Mouse (Mus musculus) adrenal gland, postnatal 25 days (tissue): ENCODE results near the gene Styk1. TPM values are rescaled to one million over a fixed set of nuclear protein-coding genes. Genes with fewer than 3 reads are reported as not detected.
"Not testable (repeated sequence)": the region's sequence is repeated elsewhere in the genome, so short reads cannot be mapped to it uniquely, and the experiment has no call there.

Experiments used
- DNase-seq: peaks from one replicate; pipeline ENCODE4 v3.0.0; 2021; ENCODE audit warnings: mixed read lengths
- total RNA-seq: library from RNA; stranded (reverse); gene quantifications from 2 replicates; pipeline ENCODE4 v1.2.3, GENCODE M21; 2021

Styk1 gene
- total RNA-seq, 1 experiment from 2014 or later, result 0.73 TPM

- DNase-seq, result peak; percentile 90
Measured at GRCm38 (mm10) chr6:131292991-131293788, 60.2 kb downstream of the Styk1 start, which contains the start of gene Magohb. Gene Magohb (minus strand): TSS chr6:131293244.

GRCm38 (mm10) chr6:131292276-131292990, 61.0 kb downstream of the Styk1 start:
- peak; percentile 24 for DNase-seq

GRCm38 (mm10) chr6:131290430-131290829, 63.0 kb downstream of the Styk1 start:
- DNase-seq, result peak; percentile 4

GRCm38 (mm10) chr6:131278160-131278559, 75.2 kb downstream of the Styk1 start:
- DNase-seq, result not testable (repeated sequence)

GRCm38 (mm10) chr6:131276659-131277058, 76.7 kb downstream of the Styk1 start:
- DNase-seq, result no peak

- DNase-seq, result no peak
Measured at GRCm38 (mm10) chr6:131272311-131272710, 81.1 kb downstream of the Styk1 start.

GRCm38 (mm10) chr6:131270312-131270711, 83.1 kb downstream of the Styk1 start:
- no peak for DNase-seq

GRCm38 (mm10) chr6:131269599-131269998, 83.8 kb downstream of the Styk1 start:
- DNase-seq, result no peak

GRCm38 (mm10) chr6:131264175-131264574, 89.2 kb downstream of the Styk1 start:
- DNase-seq, result no peak

GRCm38 (mm10) chr6:131262778-131263177, 90.6 kb downstream of the Styk1 start:
- no peak for DNase-seq

- no peak for DNase-seq
Measured at GRCm38 (mm10) chr6:131262009-131262408, 91.4 kb downstream of the Styk1 start.

Other genes with a start within 250 kb of the Styk1 start
- 1.4 and 1.6 TPM in 2 replicates for gene Klra2, start 106.2 kb downstream of the Styk1 start, total RNA-seq
- gene Magohb, start 60.4 kb downstream of the Styk1 start, total RNA-seq, result 11.0 and 12.3 TPM in 2 replicates
- gene Ybx3, start 34.9 kb upstream of the Styk1 start, total RNA-seq, result 194 and 279 TPM in 2 replicates
- gene 5430401F13Rik, start 132.8 kb upstream of the Styk1 start, total RNA-seq, result not detected in 2 replicates
- not detected in 2 replicates for gene Gm6619, start 132.8 kb upstream of the Styk1 start, total RNA-seq